Mouse (Mus musculus): ENCODE measurements around the gene Vmn1r64. TPM values are rescaled to one million over a fixed set of nuclear protein-coding genes. Genes with fewer than 3 reads are reported as not detected.

The Vmn1r64 gene
- not detected in 2 replicates for polyA plus RNA-seq (2021; fragmentation: Nextera tagmentation)
- long read RNA-seq, experiment 1, result 0 reads
- long read RNA-seq, experiment 2, result 0 reads

DNA sequence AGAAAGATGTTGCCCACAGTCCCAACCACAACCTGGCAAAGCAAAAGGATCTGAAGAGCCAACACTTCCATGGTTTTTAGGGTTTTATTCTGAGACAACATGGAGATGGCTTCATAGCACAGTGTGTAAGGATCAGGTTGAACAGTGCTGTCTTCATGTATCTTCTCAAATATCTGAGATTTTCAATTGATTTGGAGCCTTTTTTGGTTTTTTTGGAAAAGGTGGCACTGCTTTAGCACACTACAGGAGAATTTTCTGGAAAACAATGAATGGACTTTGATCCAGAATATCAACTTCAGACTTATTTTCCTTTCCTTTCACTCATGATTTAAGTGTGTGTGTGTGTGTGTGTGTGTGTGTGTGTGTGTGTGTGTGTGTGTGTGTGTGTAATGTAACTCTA, at the start of gene Vmn1r64:
Gene Vmn1r64, minus strand, starts transcription at position 101 of the 400 bp plus-strand sequence.

Other genes with a start within 250 kb of the Vmn1r64 start
- gene Vmn1r62, start 210.9 kb downstream of the Vmn1r64 start, polyA plus RNA-seq (2021; fragmentation: Nextera tagmentation), result not detected in 2 replicates
- gene Vmn1r63, start 79.1 kb downstream of the Vmn1r64 start, polyA plus RNA-seq (2021; fragmentation: Nextera tagmentation), result not detected in 2 replicates
- gene Vmn1r65, start 126.5 kb upstream of the Vmn1r64 start, polyA plus RNA-seq (2021; fragmentation: Nextera tagmentation), result not detected in 2 replicates
- not detected in 2 replicates for gene Nlrp4c, start 160.6 kb upstream of the Vmn1r64 start, polyA plus RNA-seq (2021; fragmentation: Nextera tagmentation)

Measured in layer of hippocampus, adult 6 months (tissue).